Mouse (Mus musculus) forebrain, embryonic 13.5 days (tissue): ENCODE results near the gene Ahdc1. TPM values are rescaled to one million over a fixed set of nuclear protein-coding genes. Genes with fewer than 3 reads are reported as not detected.

Source experiments
- ATAC-seq: fragments of 200-750 bp; cut with Nextera tagmentation; 2 replicates; pipeline ENCODE4 v1.8.0; 2017
- H3K27ac ChIP-seq: fragments of 300-500 bp; sonication (generic); 2 replicates; pipeline ENCODE4 v1.5.1; 2015; ENCODE audit warnings: inconsistent platforms, mild to moderate bottlenecking, moderate library complexity
- H3K27me3 ChIP-seq: fragments of 300-500 bp; sonication (generic); 2 replicates; pipeline ENCODE4 v1.6.1; 2015; ENCODE audit warnings: mild to moderate bottlenecking, inconsistent platforms
- H3K36me3 ChIP-seq: fragments of 300-500 bp; sonication (generic); 2 replicates; pipeline ENCODE4 v1.6.1; 2015; ENCODE audit warnings: mild to moderate bottlenecking, inconsistent platforms; ENCODE audit not compliant: poor library complexity, severe bottlenecking
- H3K4me1 ChIP-seq: fragments of 300-500 bp; sonication (generic); 2 replicates; pipeline ENCODE4 v1.6.1; 2015; ENCODE audit warnings: inconsistent platforms
- H3K4me2 ChIP-seq: fragments of 300-500 bp; sonication (generic); 2 replicates; pipeline ENCODE4 v1.6.1; 2015; ENCODE audit warnings: inconsistent platforms, mild to moderate bottlenecking, moderate library complexity
- H3K4me3 ChIP-seq: fragments of 300-500 bp; sonication (generic); 2 replicates; pipeline ENCODE4 v1.5.1; 2015; ENCODE audit warnings: mild to moderate bottlenecking, inconsistent platforms
- H3K9ac ChIP-seq: fragments of 300-500 bp; sonication (generic); 2 replicates; pipeline ENCODE4 v1.6.1; 2015; ENCODE audit warnings: mild to moderate bottlenecking, inconsistent platforms
- H3K9me3 ChIP-seq: fragments of 300-500 bp; sonication (generic); replicated peaks from 2 replicates; pipeline ENCODE4 v1.6.1; 2016; ENCODE audit warnings: inconsistent platforms
- WGBS: fragments of 180-500 bp; shearing (Covaris S2); methylation state at CpG from one replicate; pipeline ENCODE4 v1.1.7; 2015; 5-methylcytosine and 5-hydroxymethylcytosine counted together
- polyA plus RNA-seq: library from polyadenylated mRNA; unstranded; fragments of >200 nt; fragmentation: Nextera tagmentation; extraction: Ambion mirVana; gene quantifications from 2 replicates; pipeline ENCODE4 v1.2.1, GENCODE M21; 2015

The Ahdc1 gene
- polyA plus RNA-seq = 7.3 and 8.1 TPM in 2 replicates

GRCm38 (mm10) chr4:133011028-133011820 lies at the start of gene Ahdc1:
Ahdc1 (plus strand) TSS chr4:133011260.
- Histone ChIP-seq H3K27ac (peak within 1 kb of the TSS; percentile 97), H3K4me3 (peak within 1 kb of the TSS; percentile 88), H3K4me1 (peaks cover 49% of the 10 kb centered on the region), H3K9ac (peak within 1 kb of the TSS; percentile 99), H3K9me3 (no peaks in the 10 kb centered on the region), H3K36me3 (no peaks in the 10 kb centered on the region), H3K27me3 (peaks cover 20% of the 10 kb centered on the region), H3K4me2 (peak within 1 kb of the TSS; percentile 94)
- WGBS = under 1% methylated on average over 66 of the region's 66 CpGs
- peak; percentile 89 for ATAC-seq

DNA sequence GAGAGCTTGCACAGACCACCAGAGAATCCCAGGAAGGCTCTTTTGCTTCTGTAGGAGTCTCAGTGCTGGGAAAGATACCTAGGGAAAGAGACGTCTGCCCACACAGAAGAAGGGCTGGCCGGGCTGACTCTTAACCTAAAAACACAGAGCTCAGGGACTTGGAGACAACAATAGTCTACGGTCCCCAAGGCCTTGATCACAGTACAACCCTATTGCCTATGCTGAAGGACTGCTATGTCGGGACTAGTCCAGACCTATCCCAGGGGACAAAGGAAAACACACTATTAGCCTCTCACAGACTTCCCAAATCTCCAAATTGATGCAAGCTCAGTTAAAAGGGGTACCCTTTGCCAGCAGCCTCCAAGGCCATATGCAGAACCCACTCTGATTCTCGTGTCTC lies 49.2 kb upstream of the Ahdc1 start:
- Histone ChIP-seq H3K9me3 (no peaks in the 10 kb centered on the region), H3K9ac (no peak overlapping the region), H3K36me3 (no peaks in the 10 kb centered on the region), H3K4me2 (no peak overlapping the region), H3K4me3 (no peak overlapping the region), H3K4me1 (peaks cover 39% of the 10 kb centered on the region), H3K27ac (no peak overlapping the region), H3K27me3 (no peaks in the 10 kb centered on the region)
- ATAC-seq = no peak
- 78% methylated on average over 5 of the region's 5 CpGs for WGBS

GRCm38 (mm10) chr4:132962628-132963027 lies 48.4 kb upstream of the Ahdc1 start:
- H3K4me2 ChIP-seq = no peak overlapping the region
- H3K4me3 ChIP-seq = no peak overlapping the region
- no peak for ATAC-seq
- no peak overlapping the region for H3K9ac ChIP-seq
- no peaks in the 10 kb centered on the region for H3K27me3 ChIP-seq
- no peak overlapping the region for H3K27ac ChIP-seq
- peaks cover 39% of the 10 kb centered on the region for H3K4me1 ChIP-seq
- WGBS = 97% methylated on average over 4 of the region's 4 CpGs
- no peaks in the 10 kb centered on the region for H3K9me3 ChIP-seq
- H3K36me3 ChIP-seq = no peaks in the 10 kb centered on the region

- H3K36me3 ChIP-seq = no peaks in the 10 kb centered on the region
Observed at GRCm38 (mm10) chr4:132963436-132963835, 47.6 kb upstream of the Ahdc1 start.

GRCm38 (mm10) chr4:132964064-132964463 lies 47.0 kb upstream of the Ahdc1 start:
- Histone ChIP-seq H3K27ac (peak overlapping the region; percentile 41; the same call in 1 of the 2 replicates), H3K9me3 (no peaks in the 10 kb centered on the region), H3K36me3 (no peaks in the 10 kb centered on the region), H3K27me3 (no peaks in the 10 kb centered on the region), H3K9ac (no peak overlapping the region), H3K4me2 (no peak overlapping the region), H3K4me3 (no peak overlapping the region), H3K4me1 (peaks cover 39% of the 10 kb centered on the region)
- WGBS = 32% methylated on average over 3 of the region's 3 CpGs
- no peak for ATAC-seq

More at GRCm38 (mm10) chr4:132963436-132963835, 47.6 kb upstream of the Ahdc1 start:
- no peaks in the 10 kb centered on the region for H3K9me3 ChIP-seq
- ATAC-seq = no peak
- WGBS = 34% methylated on average over 2 of the region's 2 CpGs
- peaks cover 43% of the 10 kb centered on the region for H3K4me1 ChIP-seq
- H3K4me2 ChIP-seq = no peak overlapping the region
- no peak overlapping the region for H3K4me3 ChIP-seq
- no peaks in the 10 kb centered on the region for H3K27me3 ChIP-seq
- no peak overlapping the region for H3K9ac ChIP-seq
- H3K27ac ChIP-seq = 0 out of 2 replicates have a peak overlapping the region, but pooled peaks have one; percentile 41

DNA sequence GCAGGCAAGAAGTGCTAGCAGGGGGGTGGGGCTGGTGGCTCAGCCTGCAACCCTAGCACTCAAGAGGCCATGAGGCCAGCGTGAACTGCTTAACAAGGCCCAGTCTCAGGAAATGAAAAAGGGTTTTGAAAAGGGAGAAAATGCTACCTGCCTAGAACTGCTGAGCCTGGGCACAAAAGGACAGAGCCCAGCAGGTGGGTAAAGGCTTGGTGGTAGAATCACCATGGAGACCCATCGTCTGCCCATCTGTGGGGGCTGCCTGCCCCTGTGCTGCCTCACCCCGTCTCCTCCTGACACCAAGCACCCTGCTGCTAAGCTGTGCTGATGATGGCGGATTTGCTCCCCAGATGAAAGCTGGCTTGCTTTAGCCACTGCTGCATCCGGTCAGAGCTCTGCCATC lies 46.6 kb upstream of the Ahdc1 start:
- Histone ChIP-seq H3K9ac (peak overlapping the region; percentile 14; the same call in 1 of the 2 replicates), H3K27me3 (no peaks in the 10 kb centered on the region), H3K9me3 (no peaks in the 10 kb centered on the region), H3K27ac (peak overlapping the region; percentile 41; the same call in 1 of the 2 replicates), H3K4me2 (no peak overlapping the region), H3K4me3 (no peak overlapping the region), H3K4me1 (peaks cover 35% of the 10 kb centered on the region), H3K36me3 (no peaks in the 10 kb centered on the region)
- 10% methylated on average over 5 of the region's 5 CpGs for WGBS
- ATAC-seq = no peak

GRCm38 (mm10) chr4:132968105-132968938 lies 42.7 kb upstream of the Ahdc1 start:
- no peaks in the 10 kb centered on the region for H3K9me3 ChIP-seq
- WGBS = 29% methylated on average over 6 of the region's 6 CpGs
- no peak for ATAC-seq
- H3K27ac ChIP-seq = no peak overlapping the region
- H3K27me3 ChIP-seq = peaks cover 14% of the 10 kb centered on the region
- no peak overlapping the region for H3K4me3 ChIP-seq
- no peaks in the 10 kb centered on the region for H3K36me3 ChIP-seq
- no peak overlapping the region for H3K4me2 ChIP-seq
- H3K4me1 ChIP-seq = peaks cover 20% of the 10 kb centered on the region
- H3K9ac ChIP-seq = no peak overlapping the region

DNA sequence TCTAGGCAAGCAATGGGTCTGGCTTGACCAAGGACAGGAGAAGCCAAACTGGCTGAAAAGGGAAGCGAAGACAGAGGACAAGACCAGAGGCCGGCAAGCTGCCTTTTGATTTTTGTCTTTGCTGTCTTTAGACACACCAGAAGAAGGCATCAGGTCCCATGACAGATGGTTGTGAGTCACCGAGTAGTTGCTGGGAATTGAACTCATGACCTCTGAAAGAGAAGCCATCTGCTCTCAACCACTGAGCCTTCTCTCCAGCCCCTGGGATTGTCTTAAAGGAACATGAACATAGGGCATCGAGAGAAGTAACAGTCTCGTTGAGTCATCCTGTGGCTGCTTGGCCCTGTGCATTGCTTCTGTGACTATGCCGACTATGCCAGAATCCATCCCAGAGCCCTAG lies 39.5 kb upstream of the Ahdc1 start:
- Histone ChIP-seq H3K9me3 (no peaks in the 10 kb centered on the region), H3K36me3 (no peaks in the 10 kb centered on the region), H3K4me2 (no peak overlapping the region), H3K4me3 (no peak overlapping the region), H3K27ac (no peak overlapping the region), H3K4me1 (peaks cover 34% of the 10 kb centered on the region), H3K9ac (no peak overlapping the region), H3K27me3 (peaks cover 47% of the 10 kb centered on the region)
- ATAC-seq = no peak
- WGBS = 82% methylated on average over 6 of the region's 6 CpGs

DNA sequence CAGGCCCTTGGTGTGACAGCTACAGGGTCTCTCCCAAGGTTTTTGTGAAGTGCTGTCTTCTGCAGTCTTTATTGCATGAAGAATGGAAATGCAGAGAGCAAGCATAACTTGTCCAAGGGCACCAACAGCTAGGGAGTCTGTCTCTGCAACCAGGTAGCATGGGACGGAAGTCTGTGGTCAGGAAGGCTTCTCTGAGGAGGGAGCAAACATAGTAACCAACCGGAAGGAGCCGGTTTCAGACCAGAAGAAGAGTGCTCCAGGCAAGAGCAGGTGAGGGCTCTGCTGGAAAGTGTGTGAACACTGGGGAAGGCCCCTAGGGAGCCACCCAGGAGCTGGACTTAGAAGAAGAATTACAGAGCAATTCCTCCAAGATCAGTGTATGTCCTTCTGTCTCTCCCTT lies 39.0 kb upstream of the Ahdc1 start:
- Histone ChIP-seq H3K4me1 (peaks cover 34% of the 10 kb centered on the region), H3K36me3 (no peaks in the 10 kb centered on the region), H3K4me3 (no peak overlapping the region), H3K27ac (no peak overlapping the region), H3K27me3 (peaks cover 52% of the 10 kb centered on the region), H3K4me2 (no peak overlapping the region), H3K9ac (no peak overlapping the region), H3K9me3 (no peaks in the 10 kb centered on the region)
- WGBS = 69% methylated on average over 3 of the region's 3 CpGs
- no peak for ATAC-seq

- no peak overlapping the region for H3K27ac ChIP-seq
- H3K9ac ChIP-seq = no peak overlapping the region
- 12% methylated on average over 2 of the region's 2 CpGs for WGBS
- ATAC-seq = no peak
- H3K4me2 ChIP-seq = no peak overlapping the region
- H3K36me3 ChIP-seq = no peaks in the 10 kb centered on the region
- H3K9me3 ChIP-seq = no peaks in the 10 kb centered on the region
- H3K27me3 ChIP-seq = peaks cover 54% of the 10 kb centered on the region
- H3K4me3 ChIP-seq = no peak overlapping the region
- peaks cover 34% of the 10 kb centered on the region for H3K4me1 ChIP-seq
Observed at GRCm38 (mm10) chr4:132972556-132972955, 38.5 kb upstream of the Ahdc1 start.

DNA sequence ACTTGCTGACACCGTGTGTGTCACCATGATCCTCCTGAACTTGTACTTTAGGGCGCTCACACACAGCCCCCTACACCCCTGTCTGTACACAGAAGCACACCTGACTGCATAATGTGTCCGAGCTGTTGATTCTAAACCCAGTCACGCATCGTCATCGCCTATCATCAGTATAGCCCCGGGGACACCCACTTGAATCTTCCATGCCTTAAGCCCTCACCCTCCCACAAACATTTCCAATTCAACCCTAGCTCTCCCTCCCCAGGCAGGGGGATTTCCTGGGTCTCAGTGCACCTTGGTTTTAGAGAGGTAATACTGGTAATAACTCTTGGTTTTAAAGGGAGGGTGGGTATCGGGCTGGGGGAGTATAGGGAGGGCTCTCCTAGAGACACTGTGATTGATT lies 37.9 kb upstream of the Ahdc1 start:
- Histone ChIP-seq H3K9ac (no peak overlapping the region), H3K9me3 (no peaks in the 10 kb centered on the region), H3K27ac (no peak overlapping the region), H3K4me2 (no peak overlapping the region), H3K4me1 (peaks cover 30% of the 10 kb centered on the region), H3K36me3 (no peaks in the 10 kb centered on the region), H3K4me3 (no peak overlapping the region), H3K27me3 (peaks cover 54% of the 10 kb centered on the region)
- WGBS = 46% methylated on average over 8 of the region's 8 CpGs
- ATAC-seq = no peak

DNA sequence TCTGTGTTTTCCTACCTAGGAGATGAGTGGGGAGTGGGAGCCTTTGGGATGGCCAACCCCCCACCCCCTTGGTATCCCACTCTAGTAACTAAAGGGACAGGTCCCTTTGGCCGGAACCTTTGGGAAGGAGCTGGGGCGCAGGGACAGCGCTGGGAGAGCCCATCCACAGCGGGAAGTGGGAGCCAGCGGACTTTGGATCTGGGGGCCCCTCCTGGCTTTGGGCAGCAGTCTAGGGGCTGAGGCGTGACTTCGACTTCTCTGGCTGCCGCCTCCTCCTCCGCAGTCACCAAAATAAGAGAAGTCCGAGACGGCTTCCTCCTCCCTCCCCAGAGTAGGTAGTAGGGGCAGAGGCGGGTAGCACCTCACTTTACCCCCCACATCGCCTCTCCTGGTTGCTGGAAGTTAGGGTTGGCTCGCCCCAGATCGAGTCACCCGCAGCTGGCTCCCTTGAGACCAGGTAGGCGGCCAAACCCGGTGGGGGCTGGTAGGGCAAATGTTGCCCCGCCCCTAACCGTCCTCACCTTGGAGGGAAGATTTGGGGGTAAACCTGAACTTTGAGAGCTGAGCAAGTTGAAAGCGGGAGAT lies 37.2 kb upstream of the Ahdc1 start, which contains the start of gene Fgr:
TSS of gene Fgr (plus strand) at position 282 of the 585 bp plus-strand sequence.
- H3K9ac ChIP-seq = no peak within 1 kb of the TSS
- H3K4me2 ChIP-seq = peak within 1 kb of the TSS; percentile 42
- H3K4me3 ChIP-seq = no peak within 1 kb of the TSS
- no peaks in the 10 kb centered on the region for H3K36me3 ChIP-seq
- peaks cover 54% of the 10 kb centered on the region for H3K27me3 ChIP-seq
- WGBS = 6% methylated on average over 20 of the region's 21 CpGs
- no peaks in the 10 kb centered on the region for H3K9me3 ChIP-seq
- H3K27ac ChIP-seq = no peak within 1 kb of the TSS
- no peak for ATAC-seq
- peaks cover 26% of the 10 kb centered on the region for H3K4me1 ChIP-seq
